Mouse (Mus musculus) liver, embryonic 14.5 days (tissue): ENCODE results near the gene Dennd1a. TPM values are rescaled to one million over a fixed set of nuclear protein-coding genes. Genes with fewer than 3 reads are reported as not detected.

ENCODE experiments used
- ATAC-seq: fragments of 200-750 bp; cut with Nextera tagmentation; 2 replicates; pipeline ENCODE4 v1.8.0; 2017; ENCODE audit warnings: moderate number of reproducible peaks, mild to moderate bottlenecking, moderate library complexity; ENCODE audit not compliant: insufficient read depth
- DNase-seq, 3 experiments: peaks; one replicate each; pipeline ENCODE4 v3.0.0-alpha.2; 2012 to 2013; ENCODE audit warnings: low read depth in 3 of 3, low spot score in 3 of 3
- H3K27ac ChIP-seq: fragments of 300-500 bp; sonication (generic); 2 replicates; pipeline ENCODE4 v1.5.1; 2014; ENCODE audit warnings: moderate library complexity, mild to moderate bottlenecking, control low read depth, inconsistent platforms
- H3K27me3 ChIP-seq: fragments of 300-500 bp; sonication (generic); 2 replicates; pipeline ENCODE4 v1.6.1; 2014; ENCODE audit warnings: mild to moderate bottlenecking, low read length, moderate library complexity; ENCODE audit not compliant: control insufficient read depth, insufficient read depth
- H3K36me3 ChIP-seq: fragments of 300-500 bp; sonication (generic); replicated peaks from 2 replicates; pipeline ENCODE4 v1.6.1; 2014; ENCODE audit warnings: low read depth; ENCODE audit not compliant: control insufficient read depth, insufficient read depth
- H3K4me1 ChIP-seq, 2 experiments: fragments of 200-500 bp in 1 of 2; fragments of 300-500 bp in 1 of 2; sonication (generic) in 1 of 2; replicated peaks; 2 replicates each; pipeline ENCODE4 v1.6.1; 2012 to 2014; ENCODE audit warnings: antibody characterized with exemption in 1 of 2, inconsistent platforms in 1 of 2, low read length in 1 of 2; ENCODE audit not compliant: control insufficient read depth in 2 of 2, insufficient read depth in 2 of 2
- H3K4me2 ChIP-seq: fragments of 300-500 bp; sonication (generic); 2 replicates; pipeline ENCODE4 v1.6.1; 2014; ENCODE audit warnings: low read depth, mild to moderate bottlenecking, control low read depth, moderate library complexity
- H3K4me3 ChIP-seq, 2 experiments: fragments of 200-500 bp in 1 of 2; fragments of 300-500 bp in 1 of 2; sonication (generic) in 1 of 2; 2 replicates each; pipeline ENCODE4 v1.5.1; 2012 to 2014; ENCODE audit warnings: low read depth in 2 of 2, low read length in 2 of 2, mild to moderate bottlenecking in 2 of 2, control low read depth in 1 of 2, inconsistent platforms in 1 of 2, moderate library complexity in 1 of 2; ENCODE audit not compliant: insufficient read depth in 1 of 2
- H3K9ac ChIP-seq: fragments of 300-500 bp; sonication (generic); replicated peaks from 2 replicates; pipeline ENCODE4 v1.6.1; 2014; ENCODE audit warnings: mild to moderate bottlenecking, control low read depth, moderate library complexity
- H3K9me3 ChIP-seq: fragments of 300-500 bp; sonication (generic); 2 replicates; pipeline ENCODE4 v1.6.1; 2016; ENCODE audit warnings: low read length, mixed read lengths; ENCODE audit not compliant: control insufficient read depth
- CTCF ChIP-seq: IDR thresholded peaks from 2 replicates; pipeline ENCODE4 v1.5.1; 2016; ENCODE audit warnings: antibody characterized with exemption, low read depth, control low read depth
- EP300 ChIP-seq: IDR thresholded peaks from 2 replicates; pipeline ENCODE4 v1.6.1; 2016; ENCODE audit warnings: antibody characterized with exemption, low read depth
- WGBS: fragments of 180-500 bp; shearing (Covaris S2); extraction: QIAGEN DNeasy Blood & Tissue Kit; methylation state at CpG from one replicate; pipeline ENCODE4 v1.1.7; 2014; ENCODE audit not compliant: insufficient replicate concordance; 5-methylcytosine and 5-hydroxymethylcytosine counted together
- polyA plus RNA-seq, 2 experiments: library from polyadenylated mRNA; depleted of rRNA in 1 of 2; stranded (reverse) in 1 of 2; unstranded in 1 of 2; fragments of >200 nt; fragmentation: Nextera tagmentation in 1 of 2; extraction: Ambion mirVana in 1 of 2; gene quantifications; 2 replicates each; pipeline versions ENCODE4 v1.2.1 to v1.2.3; 2012 to 2014

Gene Dennd1a
- polyA plus RNA-seq, 2 experiments = 5.5 to 6.5 TPM

GRCm38 (mm10) chr2:37801687-37802086, 485.5 kb downstream of the Dennd1a start:
- ATAC-seq (no peak), DNase-seq (no peak)
- Histone ChIP-seq H3K4me2 (no peak overlapping the region), H3K9ac (no peak overlapping the region), H3K4me3 (no peak overlapping the region), H3K27me3 (no peaks in the 10 kb centered on the region), H3K9me3 (no peaks in the 10 kb centered on the region), H3K36me3 (no peaks in the 10 kb centered on the region), H3K4me1 (no peaks in the 10 kb centered on the region), H3K27ac (no peak overlapping the region)
- no peak for TF ChIP-seq CTCF
- TF ChIP-seq EP300 = no peak
- WGBS = 66% methylated on average over 4 of the region's 4 CpGs

GRCm38 (mm10) chr2:37799137-37799536, 488.1 kb downstream of the Dennd1a start:
- Histone ChIP-seq H3K4me2 (no peak overlapping the region), H3K4me1 (no peaks in the 10 kb centered on the region), H3K27ac (no peak overlapping the region), H3K27me3 (peaks cover 5% of the 10 kb centered on the region), H3K36me3 (no peaks in the 10 kb centered on the region), H3K9ac (no peak overlapping the region), H3K4me3 (no peak overlapping the region), H3K9me3 (no peaks in the 10 kb centered on the region)
- TF ChIP-seq EP300 (no peak), CTCF (no peak)
- DNase-seq = no peak
- WGBS = 72% methylated on average over 6 of the region's 6 CpGs
- ATAC-seq = no peak

- WGBS = 75% methylated on average over 4 of the region's 4 CpGs
- Histone ChIP-seq H3K36me3 (no peaks in the 10 kb centered on the region), H3K4me3 (no peak overlapping the region), H3K9ac (no peak overlapping the region), H3K4me1 (no peaks in the 10 kb centered on the region), H3K4me2 (no peak overlapping the region), H3K9me3 (no peaks in the 10 kb centered on the region), H3K27me3 (peaks cover 15% of the 10 kb centered on the region), H3K27ac (no peak overlapping the region)
- DNase-seq (no peak), ATAC-seq (no peak)
- TF ChIP-seq EP300 (no peak), CTCF (no peak)
These were observed 490.1 kb downstream of the Dennd1a start for GRCm38 (mm10) chr2:37797046-37797445.

- Histone ChIP-seq H3K4me3 (no peak overlapping the region), H3K9me3 (no peaks in the 10 kb centered on the region), H3K9ac (no peak overlapping the region), H3K4me2 (no peak overlapping the region), H3K36me3 (no peaks in the 10 kb centered on the region), H3K27ac (no peak overlapping the region), H3K4me1 (no peaks in the 10 kb centered on the region), H3K27me3 (peaks cover 15% of the 10 kb centered on the region)
- 41% methylated on average over 1 of the region's 1 CpGs for WGBS
- no peak for DNase-seq
- ATAC-seq = no peak
- no peak for TF ChIP-seq EP300
- no peak for TF ChIP-seq CTCF
These were observed 491.2 kb downstream of the Dennd1a start for GRCm38 (mm10) chr2:37796021-37796420.

GRCm38 (mm10) chr2:37791340-37791739, 495.9 kb downstream of the Dennd1a start:
- 68% methylated on average over 4 of the region's 4 CpGs for WGBS
- no peak for DNase-seq
- no peak overlapping the region for H3K4me3 ChIP-seq

More at GRCm38 (mm10) chr2:37791340-37791739, 495.9 kb downstream of the Dennd1a start:
- H3K27ac ChIP-seq = no peak overlapping the region
- TF ChIP-seq EP300 (no peak), CTCF (no peak)
- ATAC-seq = no peak
- no peak overlapping the region for H3K4me2 ChIP-seq
- no peak overlapping the region for H3K9ac ChIP-seq
- H3K36me3 ChIP-seq = no peaks in the 10 kb centered on the region
- no peaks in the 10 kb centered on the region for H3K4me1 ChIP-seq
- H3K27me3 ChIP-seq = peaks cover 16% of the 10 kb centered on the region
- no peaks in the 10 kb centered on the region for H3K9me3 ChIP-seq
